Mouse (Mus musculus) ZHBTc4 (cell line): Measurements from ENCODE around the gene Nr1i3.
A peak's percentile ranks its signal among the peaks of the same experiment; 100 is the strongest.

Experiments
- DNase-seq: peaks from one replicate; pipeline ENCODE4 v3.0.0-alpha.2; 2011; ENCODE audit warnings: low read depth, low spot score

Gene Nr1i3

GRCm38 (mm10) chr1:171195046-171195822, 18.5 kb upstream of the Nr1i3 start:
- DNase-seq = no peak

- peak; percentile 84 for DNase-seq
Observed at GRCm38 (mm10) chr1:171195887-171196397, 17.8 kb upstream of the Nr1i3 start, which contains the start of gene Pcp4l1. Gene Pcp4l1 (minus strand): TSS chr1:171196268.

GRCm38 (mm10) chr1:171199532-171199931, 14.2 kb upstream of the Nr1i3 start:
- no peak for DNase-seq

- no peak for DNase-seq
Observed at GRCm38 (mm10) chr1:171200769-171201168, 13.0 kb upstream of the Nr1i3 start.

GRCm38 (mm10) chr1:171203471-171204248, 10.1 kb upstream of the Nr1i3 start:
- no peak for DNase-seq

- peak; percentile 69 for DNase-seq
Observed at GRCm38 (mm10) chr1:171204249-171204644, 9.5 kb upstream of the Nr1i3 start.

- DNase-seq = no peak
Observed at GRCm38 (mm10) chr1:171205704-171206493, 7.9 kb upstream of the Nr1i3 start.

GRCm38 (mm10) chr1:171209409-171209808, 4.4 kb upstream of the Nr1i3 start:
- DNase-seq = no peak

- no peak for DNase-seq
Observed at GRCm38 (mm10) chr1:171212854-171213253, 916 bp upstream of the Nr1i3 start.

- DNase-seq = no peak
Observed at GRCm38 (mm10) chr1:171216241-171216955, 2.6 kb downstream of the Nr1i3 start.

GRCm38 (mm10) chr1:171220871-171221270, 7.1 kb downstream of the Nr1i3 start:
- DNase-seq = peak; percentile 92

- peak; percentile 55 for DNase-seq
Observed at GRCm38 (mm10) chr1:171221281-171222193, 7.8 kb downstream of the Nr1i3 start.

- peak; percentile 99 for DNase-seq
Observed at GRCm38 (mm10) chr1:171222238-171223155, 8.7 kb downstream of the Nr1i3 start, which contains the start of gene Tomm40l. Gene Tomm40l (minus strand): TSS chr1:171222514.

GRCm38 (mm10) chr1:171223168-171223567, 9.4 kb downstream of the Nr1i3 start:
- DNase-seq = no peak

- no peak for DNase-seq
Observed at GRCm38 (mm10) chr1:171223796-171224195, 10.0 kb downstream of the Nr1i3 start.

- DNase-seq = no peak
Observed at GRCm38 (mm10) chr1:171224857-171225256, 11.1 kb downstream of the Nr1i3 start, which contains the start of gene Apoa2. Gene Apoa2 (plus strand): TSS chr1:171225054.

- DNase-seq = no peak
Observed at GRCm38 (mm10) chr1:171226780-171227179, 13.0 kb downstream of the Nr1i3 start.

- no peak for DNase-seq
Observed at GRCm38 (mm10) chr1:171227879-171228278, 14.1 kb downstream of the Nr1i3 start.

GRCm38 (mm10) chr1:171229750-171230149, 16.0 kb downstream of the Nr1i3 start:
- no peak for DNase-seq
